Mouse (Mus musculus) MEL (cell line): ENCODE measurements around the gene Pcbp2. TPM values are rescaled to one million over a fixed set of nuclear protein-coding genes. Genes with fewer than 3 reads are reported as not detected.
A peak's percentile ranks its signal among the peaks of the same experiment; 100 is the strongest.

Experiments used
- DNase-seq: peaks from one replicate; pipeline ENCODE4 v3.0.0; 2011; ENCODE audit warnings: low read depth, low spot score
- H3K27ac ChIP-seq: 2 replicates; pipeline ENCODE4 v1.5.1; 2012; ENCODE audit warnings: low read depth, mild to moderate bottlenecking, control low read depth, low read length, moderate library complexity; ENCODE audit not compliant: control insufficient read depth
- H3K27me3 ChIP-seq, 2 experiments: fragments of 150-350 bp in 1 of 2; sonication (generic) in 1 of 2; 2 replicates each; pipeline ENCODE4 v1.6.1; 2012; ENCODE audit warnings: low read length in 2 of 2, mild to moderate bottlenecking in 2 of 2, improper control_type of control experiment in 1 of 2, moderate library complexity in 1 of 2; ENCODE audit not compliant: insufficient read depth in 2 of 2, control insufficient read depth in 1 of 2
- H3K36me3 ChIP-seq, 2 experiments: 2 replicates each; pipeline ENCODE4 v1.6.1; 2012 to 2014; ENCODE audit warnings: low read length in 2 of 2, improper control_type of control experiment in 1 of 2, inconsistent platforms in 1 of 2, mild to moderate bottlenecking in 1 of 2; ENCODE audit not compliant: insufficient read depth in 2 of 2, control insufficient read depth in 1 of 2
- H3K4me1 ChIP-seq, 2 experiments: fragments of 150-350 bp in 1 of 2; sonication (generic) in 1 of 2; 2 replicates each; pipeline ENCODE4 v1.6.1; 2012; ENCODE audit warnings: low read length in 2 of 2, improper control_type of control experiment in 1 of 2, mild to moderate bottlenecking in 1 of 2; ENCODE audit not compliant: insufficient read depth in 2 of 2, control insufficient read depth in 1 of 2
- H3K4me3 ChIP-seq, 2 experiments: fragments of 150-350 bp in 1 of 2; sonication (generic) in 1 of 2; 2 replicates each; pipeline ENCODE4 v1.5.1; 2012; ENCODE audit warnings: low read depth in 2 of 2, low read length in 2 of 2, mild to moderate bottlenecking in 2 of 2, moderate library complexity in 2 of 2, control low read depth in 1 of 2, improper control_type of control experiment in 1 of 2; ENCODE audit not compliant: control insufficient read depth in 1 of 2, insufficient read depth in 1 of 2
- H3K79me2 ChIP-seq: 2 replicates; pipeline ENCODE4 v1.6.1; 2012; ENCODE audit warnings: mild to moderate bottlenecking, low read length, moderate library complexity; ENCODE audit not compliant: control insufficient read depth, poor library complexity, insufficient read depth
- H3K9ac ChIP-seq: 2 replicates; pipeline ENCODE4 v1.6.1; 2012; ENCODE audit warnings: low read depth, mild to moderate bottlenecking, control low read depth, low read length, moderate library complexity; ENCODE audit not compliant: control insufficient read depth, poor library complexity, severe bottlenecking
- H3K9me3 ChIP-seq: fragments of 150-350 bp; sonication (generic); replicated peaks from 2 replicates; pipeline ENCODE4 v1.6.1; 2012; ENCODE audit warnings: mild to moderate bottlenecking, low read length, improper control_type of control experiment, moderate library complexity; ENCODE audit not compliant: insufficient read depth
- BHLHE40 ChIP-seq: IDR thresholded peaks from 2 replicates; pipeline ENCODE4 v1.6.1; 2012; ENCODE audit warnings: low read depth, mild to moderate bottlenecking, inconsistent platforms, low read length, improper control_type of control experiment, borderline replicate concordance
- CHD2 ChIP-seq: IDR thresholded peaks from 2 replicates; pipeline ENCODE4 v1.6.1; 2011; ENCODE audit warnings: low read length, improper control_type of control experiment
- CTCF ChIP-seq, 3 experiments: IDR thresholded peaks in 2 of 3; conservative IDR thresholded peaks in 1 of 3; 2 replicates each; pipeline ENCODE4 v1.5.1; 2011 to 2012; ENCODE audit warnings: low read length in 3 of 3, low read depth in 2 of 3, mild to moderate bottlenecking in 2 of 3, improper control_type of control experiment in 1 of 3, inconsistent platforms in 1 of 3, mixed read lengths in 1 of 3, moderate library complexity in 1 of 3; ENCODE audit not compliant: control insufficient read depth in 1 of 3, insufficient read depth in 1 of 3, poor library complexity in 1 of 3, severe bottlenecking in 1 of 3
- E2F4 ChIP-seq: IDR thresholded peaks from 2 replicates; pipeline ENCODE4 v1.6.1; 2011; ENCODE audit warnings: low read depth, low read length, improper control_type of control experiment, borderline replicate concordance
- ELF1 ChIP-seq: IDR thresholded peaks from 2 replicates; pipeline ENCODE4 v1.6.1; 2014; ENCODE audit warnings: low read depth, mild to moderate bottlenecking, inconsistent platforms, low read length, improper control_type of control experiment, moderate library complexity
- EP300 ChIP-seq, 2 experiments: IDR thresholded peaks; 2 replicates each; pipeline ENCODE4 v1.6.1; 2011; ENCODE audit warnings: improper control_type of control experiment in 2 of 2, low read length in 2 of 2, low read depth in 1 of 2, mild to moderate bottlenecking in 1 of 2
- ETS1 ChIP-seq: IDR thresholded peaks from 2 replicates; pipeline ENCODE4 v1.6.1; 2012; ENCODE audit warnings: low read depth, mild to moderate bottlenecking, inconsistent platforms, low read length, improper control_type of control experiment, moderate library complexity
- HCFC1 ChIP-seq: IDR thresholded peaks from 2 replicates; pipeline ENCODE4 v1.6.1; 2012; ENCODE audit warnings: low read depth, mild to moderate bottlenecking, inconsistent platforms, low read length, improper control_type of control experiment, moderate library complexity
- KAT2A ChIP-seq: conservative IDR thresholded peaks from 2 replicates; pipeline ENCODE4 v1.6.1; 2012; ENCODE audit warnings: low read depth, low read length, improper control_type of control experiment, inconsistent platforms
- MAX ChIP-seq: IDR thresholded peaks from 2 replicates; pipeline ENCODE4 v1.6.1; 2011; ENCODE audit warnings: low read length, improper control_type of control experiment
- MAZ ChIP-seq: IDR thresholded peaks from 2 replicates; pipeline ENCODE4 v1.6.1; 2012; ENCODE audit warnings: low read depth, mild to moderate bottlenecking, inconsistent platforms, low read length, improper control_type of control experiment
- MXI1 ChIP-seq: IDR thresholded peaks from 2 replicates; pipeline ENCODE4 v1.6.1; 2011; ENCODE audit warnings: mild to moderate bottlenecking, low read depth, low read length, improper control_type of control experiment
- MYB ChIP-seq: IDR thresholded peaks from 2 replicates; pipeline ENCODE4 v1.6.1; 2011; ENCODE audit warnings: mild to moderate bottlenecking, low read depth, low read length, improper control_type of control experiment
- NELFE ChIP-seq: IDR thresholded peaks from 2 replicates; pipeline ENCODE4 v1.6.1; 2011; ENCODE audit warnings: low read depth, low read length, improper control_type of control experiment
- POLR2A ChIP-seq, 2 experiments: IDR thresholded peaks; 2 replicates each; pipeline ENCODE4 v1.6.1; 2011 to 2012; ENCODE audit warnings: low read length in 2 of 2, mild to moderate bottlenecking in 2 of 2, control low read depth in 1 of 2, improper control_type of control experiment in 1 of 2, low read depth in 1 of 2, moderate library complexity in 1 of 2; ENCODE audit not compliant: control insufficient read depth in 1 of 2, insufficient read depth in 1 of 2, poor library complexity in 1 of 2
- POLR2AphosphoS2 ChIP-seq: IDR thresholded peaks from 2 replicates; pipeline ENCODE4 v1.6.1; 2011; ENCODE audit warnings: low read length, improper control_type of control experiment
- POLR2AphosphoS5 ChIP-seq: IDR thresholded peaks from 2 replicates; pipeline ENCODE4 v1.6.1; 2012; ENCODE audit warnings: low read depth, borderline replicate concordance, mild to moderate bottlenecking, inconsistent platforms, low read length, moderate library complexity, mixed read lengths
- SIN3A ChIP-seq: IDR thresholded peaks from 2 replicates; pipeline ENCODE4 v1.6.1; 2012; ENCODE audit warnings: low read length, improper control_type of control experiment, inconsistent platforms
- TBP ChIP-seq: IDR thresholded peaks from 2 replicates; pipeline ENCODE4 v1.8.0; 2011; ENCODE audit warnings: low read depth, low read length, improper control_type of control experiment
- TCF12 ChIP-seq: IDR thresholded peaks from 2 replicates; pipeline ENCODE4 v1.6.1; 2014; ENCODE audit warnings: low read depth, mild to moderate bottlenecking, inconsistent platforms, low read length, improper control_type of control experiment, moderate library complexity
- UBTF ChIP-seq: IDR thresholded peaks from 2 replicates; pipeline ENCODE4 v1.6.1; 2012; ENCODE audit warnings: low read depth, mild to moderate bottlenecking, inconsistent platforms, low read length, improper control_type of control experiment, moderate library complexity, borderline replicate concordance; ENCODE audit not compliant: insufficient read depth
- USF1 ChIP-seq: IDR thresholded peaks from 2 replicates; pipeline ENCODE4 v1.6.1; 2014; ENCODE audit warnings: low read depth, mild to moderate bottlenecking, inconsistent platforms, low read length, improper control_type of control experiment, moderate library complexity
- USF2 ChIP-seq, 2 experiments: IDR thresholded peaks; 2 replicates each; pipeline ENCODE4 v1.6.1; 2011 to 2012; ENCODE audit warnings: improper control_type of control experiment in 2 of 2, low read length in 2 of 2, borderline replicate concordance in 1 of 2, inconsistent platforms in 1 of 2, low read depth in 1 of 2, mild to moderate bottlenecking in 1 of 2; ENCODE audit not compliant: insufficient read depth in 1 of 2
- ZKSCAN1 ChIP-seq: IDR thresholded peaks from 2 replicates; pipeline ENCODE4 v1.6.1; 2012; ENCODE audit warnings: low read depth, mild to moderate bottlenecking, inconsistent platforms, low read length, improper control_type of control experiment, moderate library complexity
- ZMIZ1 ChIP-seq: IDR thresholded peaks from 2 replicates; pipeline ENCODE4 v1.6.1; 2012; ENCODE audit warnings: low read depth, mild to moderate bottlenecking, inconsistent platforms, low read length, improper control_type of control experiment, moderate library complexity
- ZNF384 ChIP-seq: IDR thresholded peaks from 2 replicates; pipeline ENCODE4 v1.6.1; 2012; ENCODE audit warnings: low read depth, mild to moderate bottlenecking, inconsistent platforms, low read length, improper control_type of control experiment
- polyA plus RNA-seq, 2 experiments: library from polyadenylated mRNA; stranded (reverse) in 1 of 2; unstranded in 1 of 2; fragments of >175 nt in 1 of 2; fragments of >200 nt in 1 of 2; gene quantifications; 2 replicates each; pipeline versions ENCODE4 v1.2.1 to v1.2.4; 2012; ENCODE audit warnings: low replicate concordance in 2 of 2, low read depth in 1 of 2; ENCODE audit not compliant: insufficient read length in 2 of 2, insufficient read depth in 1 of 2, missing spikeins in 1 of 2
- total RNA-seq: library from RNA; depleted of rRNA; stranded (reverse); fragments of 300-350 nt; gene quantifications from 2 replicates; pipeline ENCODE4 v1.2.3, GENCODE M21; 2012

The Pcbp2 gene
- total and polyA plus RNA-seq, 3 experiments = 359 to 2,091 (median 977) TPM

DNA sequence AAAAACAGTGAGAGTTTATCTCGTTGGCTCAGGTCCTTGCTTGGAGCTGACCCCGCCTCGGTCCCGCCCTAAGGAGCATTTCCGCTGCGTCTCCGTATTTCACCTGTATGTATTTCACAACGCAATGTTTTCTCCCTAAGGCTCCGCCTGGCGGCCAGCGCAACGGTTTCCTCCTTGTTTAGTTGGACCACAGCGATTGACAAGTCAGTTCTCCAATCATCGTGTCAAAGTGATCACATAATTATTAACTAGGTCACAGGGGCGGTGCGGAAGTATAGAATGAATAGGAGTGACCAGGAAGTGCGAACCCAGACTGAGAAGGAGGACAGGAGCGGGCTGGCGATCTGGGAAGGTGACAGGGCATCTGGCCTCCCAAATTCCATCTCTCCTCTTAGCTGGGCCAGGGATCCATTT, 11.4 kb upstream of the Pcbp2 start, which contains the start of gene Prr13:
Gene Prr13, plus strand, starts transcription at position 125 of the 414 bp plus-strand sequence.
- peak within 1 kb of the TSS; percentile 96 for H3K27ac ChIP-seq
- peak within 1 kb of the TSS; percentile 79 for H3K9ac ChIP-seq
- H3K36me3 ChIP-seq = peaks cover 0 to 26% of the 10 kb centered on the region in 2 experiments; a peak in 2 of 4 replicates
- DNase-seq = peak; percentile 99
- no peaks in the 10 kb centered on the region for H3K27me3 ChIP-seq
- H3K79me2 ChIP-seq = peaks cover 2% of the 10 kb centered on the region; the same call in 1 of the 2 replicates
- H3K9me3 ChIP-seq = no peaks in the 10 kb centered on the region
- TF ChIP-seq CTCF (IDR thresholded peaks at IDR 0.05 in 2 of 3, conservative IDR thresholded peaks at IDR 0.05 in 1 of 3; ENCODE audit: control insufficient read depth in 1 of 3, insufficient read depth in 1 of 3, low read depth in 2 of 3, low read length in 3 of 3, poor library complexity in 1 of 3, severe bottlenecking in 1 of 3) (peak; percentile 30 to 63 (median 63); a peak in 5 of 6 replicates), ZKSCAN1 (no peak), MXI1 (peak; percentile 85), SIN3A (peak; percentile 95), BHLHE40 (no peak; the same call in 1 of the 2 replicates), CHD2 (peak; percentile 65), ELF1 (peak; percentile 99), ZMIZ1 (peak; percentile 94), HCFC1 (peak; percentile 85), MAZ (no peak), UBTF (no peak), USF1 (peak; percentile 65), USF2 (IDR thresholded peaks at IDR 0.05; ENCODE audit: borderline replicate concordance in 1 of 2, insufficient read depth in 1 of 2, low read depth in 1 of 2, low read length in 2 of 2) (no peak), KAT2A (peak; percentile 47; the same call in 1 of the 2 replicates), MYB (peak; percentile 74), TCF12 (peak; percentile 41; the same call in 1 of the 2 replicates), MAX (no peak; the same call in none of the 2 replicates), EP300 (IDR thresholded peaks at IDR 0.05; ENCODE audit: low read depth in 1 of 2, low read length in 2 of 2) (0 out of 4 replicates have a peak, but pooled peaks of 1 of the 2 experiments have one; percentile 17), TBP (peak; percentile 79), POLR2A (IDR thresholded peaks at IDR 0.05; ENCODE audit: control insufficient read depth in 1 of 2, insufficient read depth in 1 of 2, low read depth in 1 of 2, low read length in 2 of 2, poor library complexity in 1 of 2) (peak; percentile 50 to 70; a peak in 3 of 4 replicates), E2F4 (0 out of 2 replicates have a peak, but pooled peaks have one; percentile 41), ZNF384 (peak; percentile 72), NELFE (peak; percentile 80), ETS1 (peak; percentile 73; the same call in 1 of the 2 replicates), POLR2AphosphoS2 (peak; percentile 72; the same call in 1 of the 2 replicates), POLR2AphosphoS5 (no peak)
- TF ChIP-seq, all 39 proteins: peak for 19
- Histone ChIP-seq H3K4me3 (peak within 1 kb of the TSS; percentile 78 to 79), H3K4me1 (peaks cover 5 to 36% of the 10 kb centered on the region in 2 experiments)
